Mouse (Mus musculus) bone marrow macrophage, adult 2 months (primary cell): ENCODE measurements around the gene Megf11. TPM values are rescaled to one million over a fixed set of nuclear protein-coding genes. Genes with fewer than 3 reads are reported as not detected.

Source experiments
- H3K27ac ChIP-seq: 2 replicates; pipeline ENCODE4 v1.5.1; 2012; ENCODE audit warnings: low read depth, low read length; ENCODE audit not compliant: insufficient read depth
- H3K4me1 ChIP-seq: 2 replicates; pipeline ENCODE4 v1.6.1; 2012; ENCODE audit warnings: low read length; ENCODE audit not compliant: control insufficient read depth, insufficient read depth
- H3K4me3 ChIP-seq: 2 replicates; pipeline ENCODE4 v1.5.1; 2012; ENCODE audit warnings: mild to moderate bottlenecking, low read length, moderate library complexity; ENCODE audit not compliant: insufficient read depth
- CTCF ChIP-seq: IDR thresholded peaks from 2 replicates; pipeline ENCODE4 v1.5.1; 2012; ENCODE audit warnings: low read depth, mild to moderate bottlenecking, low read length, moderate library complexity
- POLR2A ChIP-seq: IDR thresholded peaks from 2 replicates; pipeline ENCODE4 v1.6.1; 2012; ENCODE audit warnings: mild to moderate bottlenecking, low read depth, low read length, borderline replicate concordance
- polyA plus RNA-seq: library from polyadenylated mRNA; stranded (reverse); fragments of >200 nt; gene quantifications from 2 replicates; pipeline ENCODE4 v1.2.4, GENCODE M21; 2012; ENCODE audit not compliant: missing spikeins, insufficient read depth, insufficient read length

The Megf11 gene
- polyA plus RNA-seq, 1 experiment: not detected

DNA sequence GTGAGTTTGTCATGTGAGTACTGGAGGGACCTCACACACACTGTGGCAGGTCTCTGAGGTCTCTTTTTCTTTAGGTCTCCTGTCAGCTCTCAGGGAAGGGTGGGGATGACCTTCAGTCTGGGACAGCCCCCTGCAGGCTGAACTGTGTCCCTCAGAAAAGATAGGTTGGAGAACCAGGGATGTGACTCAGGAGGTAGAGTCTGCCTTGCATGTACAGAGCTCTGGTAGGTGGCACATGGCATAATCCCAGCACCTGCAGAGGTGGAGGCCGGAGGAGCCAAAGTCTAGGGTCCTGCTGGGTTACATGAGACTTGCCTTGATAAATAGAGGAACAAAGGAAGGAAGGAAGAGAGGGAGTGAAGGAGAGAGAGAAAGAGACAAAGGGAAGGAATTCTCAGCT lies 206.0 kb downstream of the Megf11 start:
- no peak overlapping the region for H3K4me3 ChIP-seq
- H3K4me1 ChIP-seq: no peaks in the 10 kb centered on the region
- H3K27ac ChIP-seq: no peak overlapping the region
- TF ChIP-seq POLR2A: no peak
- no peak for TF ChIP-seq CTCF

- H3K4me3 ChIP-seq: no peak overlapping the region
- no peak for TF ChIP-seq CTCF
- no peak overlapping the region for H3K27ac ChIP-seq
- H3K4me1 ChIP-seq: no peaks in the 10 kb centered on the region
Measured at GRCm38 (mm10) chr9:64594442-64594841, 209.0 kb downstream of the Megf11 start.

DNA sequence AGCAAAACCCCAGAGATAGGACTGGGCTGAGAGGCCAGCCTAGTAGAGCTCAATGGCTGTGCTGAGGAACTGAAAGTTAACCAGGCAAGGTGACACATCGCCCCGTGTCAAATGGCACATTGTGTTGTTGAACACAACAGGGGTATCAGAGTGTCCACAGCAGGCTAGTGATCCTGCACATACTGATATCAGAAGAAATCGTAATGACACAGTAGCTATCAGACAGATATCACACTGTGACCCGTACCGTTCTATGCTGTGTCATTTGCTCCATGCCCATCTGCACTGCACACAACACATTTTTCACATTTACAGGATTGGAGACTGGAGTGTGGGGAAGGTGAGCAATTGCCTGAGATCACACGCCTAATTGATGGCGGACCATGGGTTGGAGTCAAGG lies 213.0 kb downstream of the Megf11 start:
- Histone ChIP-seq H3K4me3 (no peak overlapping the region), H3K4me1 (peaks cover 15% of the 10 kb centered on the region), H3K27ac (no peak overlapping the region)
- TF ChIP-seq POLR2A (no peak), CTCF (no peak)

DNA sequence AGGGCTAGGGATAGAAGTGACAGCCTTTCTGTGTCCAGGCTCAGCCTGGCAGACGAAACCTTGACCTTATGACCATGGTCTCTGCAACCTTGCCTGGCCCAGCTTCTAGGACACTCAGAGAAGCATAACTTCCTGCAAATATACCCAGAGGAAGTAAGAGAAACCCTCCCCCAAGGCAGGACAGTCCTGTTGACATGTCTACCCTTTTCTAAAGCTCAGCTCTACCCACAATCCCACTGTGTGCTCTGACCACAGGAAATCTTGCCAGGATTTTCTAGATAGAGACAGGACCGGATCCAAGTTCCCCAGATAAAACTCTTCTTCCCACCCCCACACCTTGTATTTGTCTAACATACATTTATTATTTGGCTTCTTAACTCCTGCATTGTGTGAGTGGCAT lies 215.3 kb downstream of the Megf11 start:
- peaks cover 17% of the 10 kb centered on the region for H3K4me1 ChIP-seq
- TF ChIP-seq POLR2A: no peak
- TF ChIP-seq CTCF: no peak
- H3K4me3 ChIP-seq: no peak overlapping the region
- H3K27ac ChIP-seq: peak overlapping the region; percentile 44; the same call in 1 of the 2 replicates

- H3K27ac ChIP-seq: no peak overlapping the region
- no peak overlapping the region for H3K4me3 ChIP-seq
- H3K4me1 ChIP-seq: peaks cover 17% of the 10 kb centered on the region
- TF ChIP-seq POLR2A: no peak
- TF ChIP-seq CTCF: no peak
Measured at GRCm38 (mm10) chr9:64602895-64603294, 217.5 kb downstream of the Megf11 start.

DNA sequence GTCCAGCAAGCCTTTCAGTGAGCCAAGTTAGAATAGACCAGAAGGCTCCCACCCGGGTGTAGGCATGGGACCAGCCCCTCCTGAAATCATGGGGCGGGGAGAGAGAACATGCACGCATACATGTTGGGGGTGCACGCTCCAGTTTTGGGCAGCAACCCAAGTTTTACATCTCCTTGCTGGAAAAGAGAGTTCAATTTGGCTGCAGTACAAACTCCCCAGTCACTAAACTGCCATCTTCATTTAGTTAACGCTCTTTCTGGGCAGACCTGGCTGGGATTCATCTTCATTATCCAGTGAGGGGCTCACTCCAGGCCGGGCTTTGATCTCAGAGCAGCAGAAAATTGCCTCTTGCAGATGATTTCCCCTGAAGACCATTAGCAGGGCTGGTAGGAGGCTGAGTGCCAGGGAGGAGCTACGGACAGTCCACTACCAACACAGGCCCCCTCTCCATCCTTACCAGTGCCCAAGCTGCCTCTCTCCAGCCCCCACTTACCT lies 218.8 kb downstream of the Megf11 start:
- no peak for TF ChIP-seq CTCF
- no peak for TF ChIP-seq POLR2A
- H3K4me1 ChIP-seq: peaks cover 17% of the 10 kb centered on the region

DNA sequence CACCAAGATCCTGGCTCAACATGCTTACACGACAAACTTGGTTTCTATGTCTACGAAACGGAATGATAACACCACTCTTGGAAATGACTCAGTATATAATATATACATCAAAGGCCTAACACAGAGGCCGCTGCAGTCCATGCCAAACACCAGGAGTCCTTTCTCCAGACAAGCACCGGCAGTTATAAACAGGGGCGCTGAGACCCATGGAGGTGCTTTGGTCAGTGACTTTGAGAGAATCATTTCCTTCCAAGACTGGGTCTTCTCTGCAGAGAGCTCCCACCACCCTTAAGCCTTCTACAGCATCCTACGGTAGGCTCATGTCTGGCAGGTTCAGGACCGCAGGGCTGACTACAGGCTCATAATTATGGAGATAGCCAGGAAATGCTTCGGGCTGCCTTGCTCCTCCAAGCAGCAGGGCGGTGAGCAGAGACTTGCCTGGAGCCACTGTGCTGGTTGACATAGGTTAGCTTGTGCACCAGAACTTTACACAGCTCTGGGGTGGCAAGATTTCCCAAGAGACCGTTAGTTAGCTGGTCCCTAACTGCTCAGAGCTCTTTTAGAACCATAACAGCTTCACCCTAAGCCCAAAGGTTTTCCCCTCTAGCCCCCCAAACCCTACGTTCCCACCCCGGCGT lies 219.8 kb downstream of the Megf11 start:
- H3K4me3 ChIP-seq: no peak overlapping the region
- H3K4me1 ChIP-seq: peaks cover 15% of the 10 kb centered on the region
- H3K27ac ChIP-seq: no peak overlapping the region
- TF ChIP-seq POLR2A (no peak), CTCF (no peak)

More for the DNA sequence above, 218.8 kb downstream of the Megf11 start:
- no peak overlapping the region for H3K27ac ChIP-seq
- H3K4me3 ChIP-seq: no peak overlapping the region

DNA sequence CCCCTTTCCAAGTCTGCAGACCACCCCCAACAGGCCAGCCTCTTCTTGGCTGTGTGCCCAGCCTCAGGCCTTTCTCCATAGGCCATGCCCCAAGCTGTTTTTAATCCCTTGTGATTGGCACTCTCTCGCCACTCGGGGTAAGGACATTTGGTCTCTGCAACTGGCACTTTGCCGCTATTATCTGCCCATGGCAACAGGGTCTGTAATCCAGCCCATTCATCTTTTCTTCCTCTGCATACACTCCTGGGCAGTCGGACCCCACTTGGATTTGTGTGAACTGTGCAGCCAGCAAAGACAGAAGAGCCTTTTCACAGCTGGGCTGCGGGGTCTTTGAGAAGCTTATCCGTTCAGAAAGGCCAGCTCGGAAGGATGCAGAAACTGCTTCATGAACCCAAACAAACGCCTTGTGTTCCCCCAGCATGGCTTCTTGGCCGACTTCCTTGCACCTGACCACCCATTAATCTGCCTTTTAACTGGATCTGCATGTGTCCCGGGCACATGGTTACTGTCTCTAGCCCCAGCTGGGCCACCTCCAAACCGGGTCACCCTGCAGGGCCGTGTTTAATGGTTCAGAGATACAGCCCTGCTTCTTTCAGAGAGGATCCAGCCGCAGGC lies 220.4 kb downstream of the Megf11 start:
- no peak overlapping the region for H3K4me3 ChIP-seq
- TF ChIP-seq POLR2A: no peak
- TF ChIP-seq CTCF: no peak
- no peak overlapping the region for H3K27ac ChIP-seq
- H3K4me1 ChIP-seq: peaks cover 9% of the 10 kb centered on the region

DNA sequence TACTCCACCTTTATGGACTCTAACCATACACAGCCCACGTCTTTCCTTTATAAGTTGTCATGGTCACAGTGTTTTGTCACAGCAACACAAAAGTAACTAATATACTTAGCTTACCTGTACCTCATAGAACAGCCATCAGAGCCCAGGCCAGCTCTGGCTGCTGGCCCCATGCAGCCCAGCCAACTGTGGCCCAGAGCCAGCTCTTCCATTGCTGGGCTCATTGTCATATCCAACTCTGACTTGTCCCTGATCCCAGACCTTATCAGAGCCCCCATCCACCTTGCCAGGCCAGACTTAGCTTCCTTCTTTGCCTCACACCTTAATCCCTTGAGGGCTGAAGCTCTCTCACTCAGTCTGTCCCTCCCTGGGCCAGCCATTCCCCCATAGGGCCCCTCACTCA lies 221.6 kb downstream of the Megf11 start:
- Histone ChIP-seq H3K4me1 (peaks cover 8% of the 10 kb centered on the region), H3K27ac (no peak overlapping the region), H3K4me3 (no peak overlapping the region)
- no peak for TF ChIP-seq CTCF

DNA sequence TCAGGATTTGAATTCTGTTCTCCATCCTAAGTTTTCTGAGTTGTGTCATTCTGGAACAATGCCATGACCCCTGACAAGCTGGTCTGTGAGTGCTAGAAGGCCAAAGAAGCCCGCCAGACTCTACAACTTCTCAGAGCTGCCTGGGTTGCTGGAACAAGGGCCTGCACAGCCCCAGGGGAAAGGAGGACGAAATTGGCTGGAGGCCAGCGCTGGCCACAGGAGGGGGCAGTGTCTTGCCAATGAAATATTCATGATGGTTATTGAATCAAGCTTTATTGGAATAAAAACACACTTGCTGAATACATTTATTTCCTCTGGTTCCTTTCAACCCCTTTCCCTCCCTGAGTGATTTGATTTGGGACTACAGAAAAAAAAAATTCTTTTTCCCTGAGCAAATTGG lies 224.1 kb downstream of the Megf11 start:
- no peak overlapping the region for H3K4me3 ChIP-seq
- TF ChIP-seq POLR2A: no peak
- TF ChIP-seq CTCF: no peak
- no peak overlapping the region for H3K27ac ChIP-seq
- H3K4me1 ChIP-seq: no peaks in the 10 kb centered on the region
